Mouse (Mus musculus) neural tube, postnatal 0 days (tissue): ENCODE results near the gene Olfr122. TPM values are rescaled to one million over a fixed set of nuclear protein-coding genes. Genes with fewer than 3 reads are reported as not detected.

ENCODE experiments used
- polyA plus RNA-seq: library from polyadenylated mRNA; unstranded; fragments of >200 nt; fragmentation: Nextera tagmentation; extraction: Ambion mirVana; gene quantifications from 2 replicates; pipeline ENCODE4 v1.2.1, GENCODE M21; 2015

The Olfr122 gene
- not detected in 2 replicates for polyA plus RNA-seq

DNA sequence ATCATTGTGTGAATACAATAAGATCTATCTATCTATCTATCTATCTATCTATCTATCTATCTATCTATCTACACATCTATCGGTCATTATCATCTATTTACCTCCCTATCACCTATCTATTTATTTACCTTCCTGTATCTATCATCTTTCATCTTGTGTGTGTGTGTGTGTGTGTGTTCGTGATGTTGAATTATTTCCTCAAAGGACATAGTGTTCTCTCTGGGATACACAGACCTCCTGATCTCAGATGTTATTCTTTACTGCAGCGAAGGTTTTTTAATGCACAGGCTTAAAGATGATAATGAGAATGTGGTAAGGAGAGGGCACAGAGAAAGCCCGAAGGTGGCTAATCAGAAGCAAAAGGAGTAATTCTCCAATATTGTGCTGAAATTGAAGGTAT lies at the start of gene Olfr122:
TSS of gene Olfr122 (plus strand) at position 301 of the 400 bp plus-strand sequence.

DNA sequence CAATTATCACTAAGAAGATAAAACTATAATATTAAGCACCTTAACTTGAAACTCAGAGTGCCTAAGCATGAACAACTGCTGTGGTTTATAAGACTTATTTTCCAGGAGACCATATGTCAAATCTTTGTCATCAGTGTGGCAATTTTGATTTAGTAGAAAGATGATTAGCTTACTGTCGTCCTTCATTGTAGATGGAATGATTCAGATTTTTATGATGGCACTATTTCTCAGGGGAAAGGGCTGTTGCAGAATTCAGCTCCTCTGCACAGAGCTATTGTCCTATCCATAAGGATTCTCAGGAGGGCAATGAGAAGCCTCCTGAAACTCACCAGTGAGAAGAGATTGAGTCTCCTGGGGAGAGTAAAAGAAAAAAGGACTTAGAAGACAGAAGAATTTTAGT lies 46.9 kb upstream of the Olfr122 start, which contains the start of gene Olfr120:
TSS of gene Olfr120 (plus strand) at position 301 of the 400 bp plus-strand sequence.

DNA sequence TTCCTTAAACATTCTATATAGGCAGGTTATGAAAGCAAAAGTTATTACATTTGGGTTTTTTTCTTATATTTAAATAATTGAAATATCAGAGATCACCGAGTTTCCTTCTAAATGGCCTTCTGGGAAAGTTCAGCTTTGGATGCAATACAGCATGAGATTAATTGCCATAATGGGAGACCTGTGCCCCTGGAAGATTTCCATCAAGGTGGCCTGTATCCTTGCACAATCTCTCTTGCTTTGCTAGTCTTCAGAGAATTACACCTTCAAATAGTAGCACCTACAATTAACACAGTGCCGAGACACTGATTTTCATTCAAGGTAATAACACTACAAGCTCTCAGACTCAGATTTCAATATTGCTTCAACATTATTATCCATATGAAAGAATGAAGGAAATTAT lies 24.8 kb downstream of the Olfr122 start, which contains the start of gene Olfr123:
TSS of gene Olfr123 (plus strand) at position 301 of the 400 bp plus-strand sequence.

DNA sequence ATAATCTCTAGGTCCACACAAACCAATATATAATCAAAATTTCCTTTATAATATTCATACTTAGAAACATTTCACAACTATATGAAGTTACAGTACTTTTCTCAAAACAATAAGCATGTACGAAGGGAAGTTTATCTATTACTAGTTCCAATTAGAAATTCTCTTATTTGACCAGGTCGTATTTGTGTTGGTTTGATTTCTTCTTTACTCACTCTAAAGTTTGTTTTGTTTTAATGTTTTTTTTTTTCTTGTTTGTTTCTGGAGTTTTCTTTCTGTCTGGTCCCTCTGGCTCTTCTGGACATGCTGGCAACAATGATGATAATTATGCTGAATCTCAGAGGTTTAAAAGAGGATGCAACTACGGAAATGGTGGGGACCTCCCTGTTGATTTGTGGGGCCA lies 31.2 kb downstream of the Olfr122 start, which contains the start of gene Olfr124:
TSS of gene Olfr124 (plus strand) at position 301 of the 400 bp plus-strand sequence.

Other genes starting within 250 kb of the Olfr122 start
- not detected in 2 replicates for gene Olfr112, start 199.2 kb upstream of the Olfr122 start, polyA plus RNA-seq
- not detected in 2 replicates for gene Olfr113, start 190.9 kb upstream of the Olfr122 start, polyA plus RNA-seq
- gene Olfr114, start 175.9 kb upstream of the Olfr122 start, polyA plus RNA-seq: not detected in 2 replicates
- not detected in 2 replicates for gene Olfr115, start 141.5 kb upstream of the Olfr122 start, polyA plus RNA-seq
- gene Olfr116, start 141.4 kb upstream of the Olfr122 start, polyA plus RNA-seq: not detected in 2 replicates
- not detected in 2 replicates for gene Olfr117, start 104.8 kb upstream of the Olfr122 start, polyA plus RNA-seq
- not detected in 2 replicates for gene Olfr118, start 101.6 kb upstream of the Olfr122 start, polyA plus RNA-seq
- not detected in 2 replicates for gene Olfr119, start 72.0 kb upstream of the Olfr122 start, polyA plus RNA-seq
- gene Olfr120, start 46.8 kb upstream of the Olfr122 start, polyA plus RNA-seq: not detected in 2 replicates
- not detected in 2 replicates for gene Olfr121, start 19.8 kb upstream of the Olfr122 start, polyA plus RNA-seq
- gene Olfr123, start 24.9 kb downstream of the Olfr122 start, polyA plus RNA-seq: not detected in 2 replicates
- gene Olfr124, start 31.3 kb downstream of the Olfr122 start, polyA plus RNA-seq: not detected in 2 replicates
- gene Olfr125, start 64.3 kb downstream of the Olfr122 start, polyA plus RNA-seq: not detected in 2 replicates
- not detected in 2 replicates for gene Olfr126, start 78.9 kb downstream of the Olfr122 start, polyA plus RNA-seq
- gene Olfr127, start 131.8 kb downstream of the Olfr122 start, polyA plus RNA-seq: not detected in 2 replicates
- not detected in 2 replicates for gene Olfr128, start 151.9 kb downstream of the Olfr122 start, polyA plus RNA-seq
- gene Olfr761, start 184.5 kb downstream of the Olfr122 start, polyA plus RNA-seq: not detected in 2 replicates